Mouse (Mus musculus): ENCODE results near the gene Mrpl10. TPM values are rescaled to one million over a fixed set of nuclear protein-coding genes. Genes with fewer than 3 reads are reported as not detected.

Mrpl10 gene
- total RNA-seq (2017) = 12.3 to 17.5 TPM (median 13.4 TPM) in 3 replicates

DNA sequence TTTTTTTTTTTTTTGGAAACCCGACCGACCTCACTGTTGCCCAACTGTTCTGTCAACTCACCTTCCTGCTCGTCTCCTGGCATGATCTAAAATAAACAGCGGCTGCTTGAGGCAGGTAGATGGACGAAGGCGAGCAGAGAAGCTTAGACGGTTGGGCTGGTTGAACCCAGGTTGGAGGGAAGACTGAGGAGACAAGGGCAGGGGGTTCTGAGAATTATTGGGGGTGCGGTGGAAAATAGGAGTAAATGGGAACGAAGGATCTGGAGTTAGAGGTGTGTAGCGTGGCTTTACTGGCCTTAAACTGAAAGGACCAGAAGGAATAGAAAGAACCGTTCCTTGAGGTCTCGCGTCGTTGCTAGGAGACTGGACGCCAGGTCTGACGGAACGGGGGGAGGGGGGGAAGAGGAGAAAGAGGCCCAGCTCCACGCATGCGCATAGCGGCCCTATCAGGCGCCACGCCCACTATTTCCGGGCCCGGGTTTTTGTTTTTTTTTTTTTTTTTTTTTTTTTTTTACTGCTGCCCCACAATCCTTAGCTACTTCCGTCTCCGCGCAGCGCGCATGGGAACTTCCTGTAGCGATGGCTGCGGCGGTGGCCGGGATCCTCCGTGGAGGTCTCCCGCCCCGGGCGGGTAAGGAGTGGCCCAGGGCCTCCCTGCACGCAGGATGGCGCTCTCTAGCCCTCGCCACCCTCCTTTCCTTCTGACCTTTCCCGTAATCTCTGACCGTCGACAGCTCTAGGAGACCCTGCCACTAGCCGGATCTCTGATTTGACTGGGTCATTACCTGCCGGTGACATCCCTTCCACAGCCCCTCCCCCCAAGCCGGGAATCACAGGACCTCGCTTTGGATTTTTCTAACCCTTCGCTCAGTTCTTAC, at the start of gene Mrpl10, which contains the start of gene Lrrc46:
Gene Mrpl10 (plus strand): TSS at position 539 of the 878 bp plus-strand sequence.
Gene Lrrc46 (minus strand): TSS at position 386 of the 878 bp plus-strand sequence.
- ATAC-seq (replicated peaks; ENCODE audit: insufficient number of reproducible peaks, low FRiP score, low TSS enrichment, poor library complexity, severe bottlenecking) = peak; percentile 89

DNA sequence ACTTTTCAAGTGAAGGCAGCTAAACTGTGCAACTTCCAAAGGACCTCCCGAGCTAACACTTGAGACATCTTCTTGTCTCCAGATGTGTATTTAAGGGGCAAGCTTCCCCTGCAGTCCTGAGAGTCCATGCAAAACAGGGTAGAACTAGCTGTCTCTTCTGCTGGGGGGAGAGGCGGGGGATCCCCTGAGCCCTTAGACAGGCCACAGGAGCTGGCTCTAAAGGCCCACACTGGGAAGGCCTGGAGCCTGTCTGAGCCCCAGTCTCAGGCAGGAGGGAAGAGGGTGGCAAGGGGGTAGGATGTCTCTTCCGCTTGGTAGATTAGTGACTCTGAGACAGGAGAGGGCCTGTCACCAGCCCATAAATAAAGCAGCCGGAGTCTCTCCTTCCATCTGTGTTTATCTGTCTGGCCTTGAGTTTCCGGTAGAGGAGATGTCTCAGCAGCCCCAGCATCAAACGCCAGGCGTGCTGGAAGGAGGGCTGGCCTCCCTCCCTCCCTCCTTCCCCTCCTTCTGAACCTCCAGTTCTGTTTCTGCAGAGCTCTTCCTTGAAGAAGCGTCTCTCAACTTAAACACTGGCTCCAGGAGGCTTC, 48.5 kb upstream of the Mrpl10 start:
- no peak for ATAC-seq (replicated peaks; ENCODE audit: insufficient number of reproducible peaks, low FRiP score, low TSS enrichment, poor library complexity, severe bottlenecking)

DNA sequence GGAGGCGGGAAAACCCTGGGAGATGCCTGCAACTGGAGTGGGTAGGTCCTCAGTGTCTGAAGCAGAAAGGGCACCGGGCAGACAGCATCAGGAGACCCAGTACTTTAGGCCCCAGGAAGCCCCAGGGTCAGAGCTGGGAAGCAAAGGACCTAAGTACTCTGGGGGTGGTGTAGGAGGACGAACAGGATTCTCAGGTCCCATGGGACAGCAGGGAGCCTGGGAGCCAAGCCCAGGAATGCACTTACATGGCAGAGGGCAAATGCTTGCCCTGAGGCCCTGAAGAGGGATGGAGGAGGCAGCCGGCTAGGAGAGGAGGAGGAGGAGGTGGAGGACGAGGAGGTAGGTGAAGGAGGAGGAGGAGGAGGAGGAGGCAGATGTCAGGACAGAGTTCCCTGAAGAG, 46.3 kb upstream of the Mrpl10 start:
- no peak for ATAC-seq (replicated peaks; ENCODE audit: insufficient number of reproducible peaks, low FRiP score, low TSS enrichment, poor library complexity, severe bottlenecking)

DNA sequence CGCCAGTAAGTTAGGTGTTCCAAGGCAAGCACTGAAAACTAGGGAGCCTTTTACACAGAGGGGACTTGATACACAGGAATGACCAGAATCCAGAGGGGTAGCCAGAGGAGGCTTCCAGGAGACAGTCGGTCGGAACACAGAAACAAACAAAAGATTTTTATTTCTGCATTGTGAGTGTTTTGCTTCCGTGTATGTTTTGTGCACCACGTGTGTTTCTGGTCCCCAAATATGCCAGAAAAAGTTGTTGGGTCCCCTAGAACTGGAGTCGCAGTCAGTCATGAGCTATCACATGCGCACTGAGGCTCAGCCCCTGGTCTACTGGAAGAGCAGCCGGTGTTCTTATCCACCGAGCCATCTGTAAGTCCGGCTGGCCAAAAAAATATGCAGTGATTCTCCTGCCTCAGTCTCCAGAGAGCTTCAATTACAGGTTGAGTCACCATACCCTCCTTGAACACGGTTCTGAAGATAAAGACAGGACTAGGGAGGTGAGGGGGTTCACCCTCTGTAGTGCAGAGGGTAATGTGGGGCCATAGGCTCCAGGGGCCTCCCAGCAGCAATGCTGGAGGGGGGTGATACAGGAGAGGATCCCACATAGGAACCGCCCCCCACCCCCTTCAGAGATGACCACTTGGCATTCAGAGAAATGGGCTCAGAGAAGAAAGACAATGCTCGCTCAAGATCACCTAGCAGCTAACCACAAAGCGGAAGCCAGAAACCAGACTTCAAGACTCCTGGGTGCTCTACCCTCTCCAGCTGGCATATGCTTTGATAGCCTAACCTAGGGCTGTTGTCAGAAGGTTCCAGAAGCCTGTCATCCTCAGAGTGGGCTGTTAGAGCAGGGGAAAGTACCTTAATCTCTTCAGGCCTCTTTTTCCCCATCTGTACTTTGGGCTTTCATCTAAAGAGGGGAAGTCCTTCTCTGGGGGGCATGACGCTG, 45.3 kb upstream of the Mrpl10 start:
- no peak for ATAC-seq (replicated peaks; ENCODE audit: insufficient number of reproducible peaks, low FRiP score, low TSS enrichment, poor library complexity, severe bottlenecking)

DNA sequence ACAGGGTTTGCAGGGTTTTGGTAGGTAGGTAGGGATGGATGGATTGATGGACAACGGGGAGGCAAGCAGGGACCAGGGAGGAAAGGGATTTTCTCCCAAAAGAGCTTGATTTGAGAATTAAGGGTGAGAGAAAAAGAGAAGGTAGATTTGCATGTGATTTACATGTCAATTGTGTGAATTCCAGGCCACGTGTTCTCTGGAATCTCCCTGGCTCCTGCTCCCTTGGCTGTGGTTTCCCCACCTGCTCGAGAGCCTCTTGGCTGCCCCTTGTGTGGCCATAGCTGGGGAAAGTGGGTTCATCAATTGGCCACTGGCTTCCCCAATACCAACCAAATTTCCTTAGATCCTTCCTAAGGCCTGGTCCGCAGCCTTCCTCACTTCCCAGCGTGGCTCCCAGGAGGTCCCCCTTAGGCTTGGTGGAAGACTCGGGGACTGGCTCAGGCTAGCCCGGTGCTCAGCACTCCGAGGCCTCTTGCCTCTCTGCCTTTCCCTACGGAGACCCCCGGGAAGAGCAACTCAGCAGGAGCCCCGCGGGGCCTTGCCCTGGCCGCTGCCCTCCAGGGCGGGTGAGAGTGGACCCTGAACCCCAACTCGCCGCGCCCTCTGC, 44.5 kb upstream of the Mrpl10 start:
- ATAC-seq (replicated peaks; ENCODE audit: insufficient number of reproducible peaks, low FRiP score, low TSS enrichment, poor library complexity, severe bottlenecking) = no peak

DNA sequence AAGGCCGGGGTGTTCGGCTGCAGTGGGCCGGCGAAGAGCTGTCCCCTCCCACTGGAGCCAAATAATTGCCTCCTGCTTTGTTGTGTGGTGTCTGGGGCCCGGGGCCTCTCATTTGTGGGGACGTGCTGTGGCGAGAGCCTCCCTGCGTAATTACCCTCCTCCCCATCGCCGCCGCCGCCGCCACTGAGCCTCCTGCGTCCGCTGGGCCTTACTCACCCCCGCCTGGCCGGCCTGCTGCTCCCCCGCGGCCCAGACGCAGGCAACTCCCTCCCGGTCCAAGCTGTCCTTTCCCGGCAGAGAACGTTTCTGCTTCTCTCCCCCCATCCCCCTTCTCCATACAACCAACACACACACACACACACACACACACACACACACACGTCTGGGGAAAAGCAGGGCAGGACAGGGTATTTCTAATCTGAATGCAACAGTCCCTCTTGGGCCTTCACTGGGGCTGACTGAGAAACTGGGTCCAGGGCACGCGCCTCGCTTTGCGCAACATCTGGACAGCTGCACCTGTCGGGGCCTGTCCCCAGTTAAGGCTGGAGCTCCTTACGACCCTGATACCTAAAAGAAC, 43.9 kb upstream of the Mrpl10 start:
- ATAC-seq (replicated peaks; ENCODE audit: insufficient number of reproducible peaks, low FRiP score, low TSS enrichment, poor library complexity, severe bottlenecking) = no peak

DNA sequence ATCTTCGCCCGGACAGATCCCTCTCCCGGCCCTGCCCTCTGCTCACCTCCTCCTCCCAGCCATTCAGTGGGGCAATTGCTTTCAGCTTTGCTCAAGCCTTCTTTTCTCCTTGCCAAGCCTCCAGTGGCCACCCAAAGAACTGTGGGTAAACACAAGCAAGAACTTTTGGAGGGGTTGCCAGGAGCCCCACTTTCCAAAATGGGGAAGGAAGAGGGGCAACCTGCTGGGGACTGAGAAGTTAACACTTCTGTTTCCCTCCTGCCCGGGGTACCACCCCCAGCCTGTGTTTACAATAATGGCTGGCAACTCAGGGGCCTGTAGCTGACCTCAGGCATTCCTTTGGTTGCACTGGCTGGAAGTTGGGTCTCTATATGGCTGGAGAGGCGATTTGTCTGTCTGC, 38.2 kb upstream of the Mrpl10 start:
- ATAC-seq (replicated peaks; ENCODE audit: insufficient number of reproducible peaks, low FRiP score, low TSS enrichment, poor library complexity, severe bottlenecking) = no peak

DNA sequence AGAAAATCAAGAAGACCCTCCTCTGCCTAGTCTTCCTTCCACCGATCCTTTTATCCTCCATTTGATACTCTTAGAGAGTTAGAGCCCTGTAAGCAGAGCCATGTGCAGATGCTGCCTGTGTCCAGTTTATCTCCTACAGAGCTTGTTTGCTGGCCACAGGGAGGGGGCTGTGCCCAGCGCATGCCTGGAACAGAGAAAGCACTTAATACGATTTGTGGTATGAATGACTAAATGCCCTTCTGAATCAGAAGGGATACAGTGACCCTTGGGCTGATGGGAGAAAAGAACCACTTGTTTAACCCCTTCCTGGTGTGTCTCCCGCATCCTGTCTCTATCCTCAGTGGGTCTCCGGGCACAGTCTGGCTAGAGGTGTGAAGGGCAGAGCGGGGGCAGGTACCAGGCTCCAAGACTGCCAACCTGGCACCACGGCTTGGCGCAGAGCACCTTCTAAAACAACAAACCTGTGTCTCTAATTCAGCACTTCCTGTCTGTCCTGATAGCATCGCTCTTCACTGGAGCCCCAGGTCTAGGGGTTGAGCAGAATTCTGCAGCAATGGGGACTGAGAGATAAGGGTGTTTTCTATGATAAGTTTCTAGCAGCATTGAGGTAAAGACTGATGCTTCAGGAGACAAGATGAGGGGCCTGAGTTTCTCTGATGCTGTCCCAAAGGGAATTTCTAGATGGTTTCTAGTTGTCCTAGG, 34.1 kb upstream of the Mrpl10 start:
- no peak for ATAC-seq (replicated peaks; ENCODE audit: insufficient number of reproducible peaks, low FRiP score, low TSS enrichment, poor library complexity, severe bottlenecking)

DNA sequence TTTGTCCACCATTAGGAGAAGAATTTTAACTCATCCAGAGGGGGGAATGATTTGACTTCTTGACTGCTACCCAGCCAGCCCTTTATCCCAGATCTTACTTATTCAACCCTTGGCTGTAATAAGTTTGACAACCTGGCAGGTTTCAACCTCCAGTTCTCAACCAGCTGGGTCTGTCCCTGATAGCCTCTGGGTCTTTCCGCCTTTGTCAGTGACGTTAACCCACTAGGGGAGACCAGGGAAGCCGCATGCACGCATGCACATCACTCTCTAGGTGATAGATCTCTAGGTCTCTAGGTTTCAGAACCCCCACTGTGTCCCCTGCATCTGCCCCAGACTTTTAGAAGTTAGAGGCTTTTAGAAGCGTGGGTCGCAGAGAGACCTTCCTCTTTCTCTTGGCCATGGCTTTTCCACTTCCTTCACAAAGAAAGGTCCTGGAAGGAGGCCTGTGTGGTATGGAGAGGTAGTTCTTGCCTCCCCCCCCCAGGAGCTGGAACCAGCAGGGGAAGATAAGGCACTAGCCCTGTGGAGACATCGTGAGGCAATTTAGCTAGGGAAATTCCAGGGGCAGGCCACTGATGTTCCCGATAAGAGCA, 32.1 kb upstream of the Mrpl10 start:
- no peak for ATAC-seq (replicated peaks; ENCODE audit: insufficient number of reproducible peaks, low FRiP score, low TSS enrichment, poor library complexity, severe bottlenecking)

DNA sequence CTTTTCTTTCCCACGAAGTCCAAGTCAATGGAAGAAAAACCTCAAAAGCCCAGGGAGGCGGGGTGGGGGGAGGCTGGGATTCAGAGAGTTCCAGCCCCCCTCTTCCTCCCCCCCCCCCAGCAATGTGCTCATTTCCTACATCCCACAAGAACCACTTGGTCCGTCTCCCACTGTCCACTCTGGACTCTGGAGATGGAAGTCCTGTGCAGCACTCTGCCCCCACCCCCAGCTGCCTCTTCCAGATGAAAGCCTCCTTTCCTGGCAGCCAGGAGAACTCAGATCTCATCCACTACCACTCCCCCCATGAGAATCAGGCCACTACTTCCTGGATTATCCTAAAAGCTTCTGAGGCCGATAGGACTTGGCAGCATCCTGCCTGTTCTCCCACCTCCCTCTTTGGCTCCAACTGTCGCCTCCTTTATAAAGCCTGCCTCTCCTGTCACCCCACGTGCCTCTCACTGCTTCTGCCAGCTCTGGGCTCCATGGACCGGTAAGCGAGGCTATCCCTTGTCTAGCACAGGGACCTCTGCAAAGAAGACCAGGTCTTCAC, 28.2 kb upstream of the Mrpl10 start, which contains the start of gene Sp6:
Gene Sp6 (plus strand): TSS at position 274 of the 550 bp plus-strand sequence.
- no peak for ATAC-seq (replicated peaks; ENCODE audit: insufficient number of reproducible peaks, low FRiP score, low TSS enrichment, poor library complexity, severe bottlenecking)

DNA sequence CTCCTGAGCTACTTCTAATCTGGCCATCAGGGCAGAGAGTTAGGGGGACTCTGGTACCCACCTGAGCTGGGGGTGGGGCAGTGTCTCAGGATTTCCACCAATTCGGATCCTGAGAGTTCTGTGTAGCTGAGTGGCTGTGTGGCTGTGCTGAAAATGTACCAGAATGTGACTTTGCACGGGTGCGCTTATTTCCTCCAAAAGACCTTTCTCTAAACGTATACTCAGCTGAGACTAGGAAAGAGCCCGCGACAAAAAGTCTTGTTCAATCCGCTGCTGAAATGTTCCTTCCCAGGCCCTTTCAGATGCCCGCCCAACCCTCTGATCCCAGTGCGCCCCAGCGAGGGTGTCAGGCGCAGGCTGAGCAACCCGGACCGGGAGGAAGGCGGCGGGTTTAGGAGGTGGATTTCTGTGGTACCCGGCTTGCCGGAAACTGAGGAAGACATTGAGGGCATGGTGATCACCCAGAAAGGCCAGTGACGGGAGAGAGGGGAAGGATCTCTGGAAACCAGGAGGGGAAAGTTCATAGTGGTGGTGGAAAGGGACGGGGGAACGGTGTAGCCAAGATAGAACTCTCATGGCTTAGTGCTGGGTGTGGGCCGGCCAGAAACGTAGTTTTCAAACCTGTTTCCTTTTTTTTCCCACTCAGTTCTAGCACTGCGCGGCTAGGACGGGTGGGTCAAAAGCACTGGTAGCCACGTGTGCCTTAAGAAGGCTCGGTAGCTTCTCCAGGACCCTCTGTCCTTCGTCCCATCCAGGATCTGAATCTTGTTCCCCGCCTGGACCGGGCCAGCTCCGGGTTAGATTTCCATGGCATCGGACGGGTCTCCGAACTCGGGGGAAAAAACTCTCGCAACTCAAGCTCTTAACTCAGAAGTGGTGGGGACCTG, 23.4 kb upstream of the Mrpl10 start:
- no peak for ATAC-seq (replicated peaks; ENCODE audit: insufficient number of reproducible peaks, low FRiP score, low TSS enrichment, poor library complexity, severe bottlenecking)

DNA sequence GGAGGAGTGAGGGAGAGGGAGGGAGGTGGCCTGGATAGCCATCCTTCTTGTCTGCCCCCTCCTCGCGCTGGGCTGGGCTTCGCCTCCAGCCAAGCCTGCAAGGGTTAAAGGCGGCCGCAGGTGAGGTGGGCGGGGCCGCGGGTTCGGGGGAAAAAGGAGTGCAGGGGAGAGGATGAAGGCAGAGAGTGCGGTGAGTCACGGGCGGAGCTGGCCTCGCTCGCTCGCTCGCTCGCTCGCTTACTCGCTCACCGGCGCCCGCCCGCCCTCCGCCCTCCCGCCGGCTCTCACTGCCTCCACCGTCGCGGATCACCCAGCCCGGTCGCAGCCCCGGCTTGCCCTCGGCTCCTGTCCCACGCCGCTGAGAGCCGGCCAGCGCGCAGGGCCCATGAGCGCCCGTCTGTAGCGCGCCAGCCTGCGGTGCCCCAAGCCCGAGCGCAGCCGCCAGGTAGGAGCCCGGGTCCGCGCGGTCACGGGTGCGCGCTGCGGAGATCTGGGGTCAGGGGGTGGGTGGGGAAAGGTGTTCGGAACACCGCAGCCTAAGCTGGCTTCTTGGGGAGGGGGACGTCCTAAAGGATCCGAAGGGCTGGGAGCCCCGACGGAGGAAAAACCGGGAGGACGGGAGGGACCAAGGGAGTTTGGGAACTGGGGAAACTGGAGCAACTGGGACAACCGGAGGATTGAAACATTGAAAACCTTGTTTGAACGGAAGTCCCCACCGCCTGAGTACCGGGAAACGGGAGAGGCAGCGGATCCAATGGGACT, 22.6 kb upstream of the Mrpl10 start:
- no peak for ATAC-seq (replicated peaks; ENCODE audit: insufficient number of reproducible peaks, low FRiP score, low TSS enrichment, poor library complexity, severe bottlenecking)

DNA sequence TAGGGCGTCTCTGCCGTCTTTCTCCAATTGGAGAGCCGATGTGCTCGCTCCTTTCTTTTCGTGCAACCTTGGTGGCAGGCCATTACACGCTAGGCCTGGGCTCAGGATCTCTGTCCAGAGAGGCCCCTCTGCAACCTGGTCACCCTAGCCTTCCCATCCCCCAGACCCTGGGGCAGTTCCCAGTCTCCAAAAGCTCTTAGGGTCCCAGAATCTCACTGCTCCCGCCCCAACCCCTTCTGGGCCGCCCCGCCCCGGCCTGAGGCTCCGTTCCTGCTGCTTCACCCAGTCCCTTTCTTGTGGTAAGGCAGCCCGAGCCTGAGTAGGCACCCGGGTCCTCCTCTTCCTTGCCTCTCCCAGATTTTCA, 22.0 kb upstream of the Mrpl10 start:
- no peak for ATAC-seq (replicated peaks; ENCODE audit: insufficient number of reproducible peaks, low FRiP score, low TSS enrichment, poor library complexity, severe bottlenecking)

DNA sequence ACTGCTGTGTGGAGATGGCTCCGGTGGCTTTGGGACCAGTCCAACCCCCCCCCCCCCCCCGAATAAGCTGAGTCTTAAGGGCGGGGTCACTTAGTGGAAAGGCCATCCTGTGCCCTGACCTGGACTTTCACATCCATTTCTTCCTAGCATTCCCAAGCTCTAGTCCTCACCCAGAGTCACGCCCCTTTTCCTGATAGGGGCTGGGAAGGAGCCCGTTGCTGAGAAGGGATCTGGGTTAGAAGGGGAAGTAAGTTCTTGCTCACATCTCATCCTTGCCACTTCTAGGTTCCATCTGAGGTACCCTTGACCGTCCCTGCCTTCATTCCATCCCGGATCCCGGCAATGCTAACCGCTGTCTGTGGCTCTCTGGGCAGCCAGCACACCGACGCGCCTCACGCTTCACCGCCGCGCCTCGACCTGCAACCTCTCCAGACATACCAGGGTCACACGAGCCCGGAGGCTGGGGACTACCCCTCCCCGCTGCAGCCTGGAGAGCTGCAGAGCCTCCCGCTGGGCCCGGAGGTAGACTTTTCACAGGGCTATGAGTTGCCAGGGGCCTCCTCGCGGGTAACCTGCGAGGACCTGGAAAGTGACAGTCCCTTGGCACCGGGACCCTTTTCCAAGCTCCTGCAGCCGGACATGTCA, 20.1 kb upstream of the Mrpl10 start:
- ATAC-seq (replicated peaks; ENCODE audit: insufficient number of reproducible peaks, low FRiP score, low TSS enrichment, poor library complexity, severe bottlenecking) = no peak

DNA sequence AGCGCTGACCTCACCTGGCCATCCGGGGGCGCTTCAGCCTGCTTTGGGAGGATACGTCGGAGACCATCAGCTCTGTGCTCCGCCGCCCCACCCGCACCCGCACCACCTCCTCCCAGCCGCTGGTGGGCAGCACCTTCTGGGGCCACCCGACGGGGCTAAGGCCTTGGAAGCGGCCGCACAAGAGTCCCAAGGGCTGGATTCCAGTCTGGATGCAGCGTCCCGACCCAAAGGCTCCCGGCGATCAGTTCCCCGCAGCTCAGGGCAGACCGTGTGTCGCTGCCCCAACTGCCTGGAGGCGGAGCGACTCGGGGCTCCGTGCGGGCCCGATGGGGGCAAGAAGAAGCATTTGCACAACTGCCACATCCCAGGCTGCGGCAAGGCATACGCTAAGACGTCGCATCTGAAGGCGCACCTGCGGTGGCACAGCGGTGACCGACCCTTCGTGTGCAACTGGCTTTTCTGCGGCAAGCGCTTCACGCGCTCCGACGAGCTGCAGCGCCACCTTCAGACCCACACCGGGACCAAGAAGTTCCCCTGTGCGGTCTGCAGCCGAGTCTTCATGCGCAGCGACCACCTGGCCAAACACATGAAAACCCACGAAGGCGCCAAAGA, 19.4 kb upstream of the Mrpl10 start:
- ATAC-seq (replicated peaks; ENCODE audit: insufficient number of reproducible peaks, low FRiP score, low TSS enrichment, poor library complexity, severe bottlenecking) = peak; percentile 52
